Mouse (Mus musculus) heart, embryonic 11.5 days (tissue): ENCODE measurements at regions not wholly inside any gene's neighbourhood (a gene's known extent, or its start where the extent isn't known, plus 50 kb on each side); places are given as distances from the start of the nearest gene placed in this dataset.

ENCODE experiments used
- ATAC-seq: fragments of 200-750 bp; cut with Nextera tagmentation; replicated peaks from 2 replicates; pipeline ENCODE4 v1.8.0; 2017; ENCODE audit warnings: moderate library complexity; ENCODE audit not compliant: insufficient number of reproducible peaks, low FRiP score, low TSS enrichment
- H3K27ac ChIP-seq: fragments of 300-500 bp; sonication (generic); 2 replicates; pipeline ENCODE4 v1.5.1; 2014; ENCODE audit warnings: mild to moderate bottlenecking, low read depth, low read length
- H3K27me3 ChIP-seq: fragments of 300-500 bp; sonication (generic); 2 replicates; pipeline ENCODE4 v1.6.1; 2014; ENCODE audit warnings: mild to moderate bottlenecking, low read length, mixed read lengths; ENCODE audit not compliant: control insufficient read depth, insufficient read depth
- H3K36me3 ChIP-seq: fragments of 300-500 bp; sonication (generic); 2 replicates; pipeline ENCODE4 v1.6.1; 2014; ENCODE audit warnings: mild to moderate bottlenecking, low read length, moderate library complexity, mixed read lengths; ENCODE audit not compliant: control insufficient read depth, insufficient read depth
- H3K4me1 ChIP-seq: fragments of 300-500 bp; sonication (generic); 2 replicates; pipeline ENCODE4 v1.6.1; 2014; ENCODE audit warnings: low read length; ENCODE audit not compliant: control insufficient read depth, insufficient read depth
- H3K4me2 ChIP-seq: fragments of 300-500 bp; sonication (generic); 2 replicates; pipeline ENCODE4 v1.6.1; 2014; ENCODE audit warnings: mild to moderate bottlenecking, moderate library complexity
- H3K4me3 ChIP-seq: fragments of 300-500 bp; sonication (generic); 2 replicates; pipeline ENCODE4 v1.5.1; 2014; ENCODE audit warnings: low read depth, low read length
- H3K9ac ChIP-seq: fragments of 300-500 bp; sonication (generic); 2 replicates; pipeline ENCODE4 v1.6.1; 2014; ENCODE audit warnings: mild to moderate bottlenecking, low read depth, low read length, moderate library complexity
- H3K9me3 ChIP-seq: fragments of 300-500 bp; sonication (generic); replicated peaks from 2 replicates; pipeline ENCODE4 v1.6.1; 2016; ENCODE audit warnings: low read length; ENCODE audit not compliant: control insufficient read depth
- WGBS: fragments of 180-500 bp; shearing (Covaris S2); extraction: QIAGEN DNeasy Blood & Tissue Kit; methylation state at CpG from one replicate; pipeline ENCODE4 v1.1.7; 2014; ENCODE audit not compliant: insufficient replicate concordance; 5-methylcytosine and 5-hydroxymethylcytosine counted together

GRCm38 (mm10) chr2:170266407-170267101, 118.7 kb upstream of the Zfp217 start:
- no peaks in the 10 kb centered on the region for H3K27me3 ChIP-seq
- ATAC-seq = no peak
- H3K27ac ChIP-seq = no peak overlapping the region
- H3K4me2 ChIP-seq = peak overlapping the region; percentile 61
- no peaks in the 10 kb centered on the region; the same call in 1 of the 2 replicates for H3K9me3 ChIP-seq
- H3K9ac ChIP-seq = peak overlapping the region; percentile 52; the same call in 1 of the 2 replicates
- peaks cover 14% of the 10 kb centered on the region for H3K4me1 ChIP-seq
- no peaks in the 10 kb centered on the region for H3K36me3 ChIP-seq
- peak overlapping the region; percentile 27 for H3K4me3 ChIP-seq
- WGBS = 24% methylated on average over 16 of the region's 16 CpGs

GRCm38 (mm10) chr2:170263594-170263993, 115.7 kb upstream of the Zfp217 start:
- WGBS = 45% methylated on average over 4 of the region's 4 CpGs
- no peak overlapping the region for H3K4me2 ChIP-seq
- no peak overlapping the region for H3K4me3 ChIP-seq
- ATAC-seq = no peak
- H3K9ac ChIP-seq = no peak overlapping the region
- no peaks in the 10 kb centered on the region for H3K9me3 ChIP-seq
- no peak overlapping the region for H3K27ac ChIP-seq
- H3K36me3 ChIP-seq = no peaks in the 10 kb centered on the region
- no peaks in the 10 kb centered on the region for H3K27me3 ChIP-seq
- H3K4me1 ChIP-seq = peaks cover 16% of the 10 kb centered on the region

- no peaks in the 10 kb centered on the region for H3K36me3 ChIP-seq
- no peak overlapping the region for H3K9ac ChIP-seq
- H3K27ac ChIP-seq = no peak overlapping the region
- no peak overlapping the region for H3K4me2 ChIP-seq
- WGBS = 89% methylated on average over 2 of the region's 2 CpGs
- H3K27me3 ChIP-seq = no peaks in the 10 kb centered on the region
- H3K4me3 ChIP-seq = no peak overlapping the region
- H3K4me1 ChIP-seq = peaks cover 8% of the 10 kb centered on the region
- no peaks in the 10 kb centered on the region for H3K9me3 ChIP-seq
- no peak for ATAC-seq
Observed at GRCm38 (mm10) chr2:170261191-170261590, 113.3 kb upstream of the Zfp217 start.

- Histone ChIP-seq H3K9ac (no peak overlapping the region), H3K9me3 (no peaks in the 10 kb centered on the region), H3K36me3 (no peaks in the 10 kb centered on the region), H3K4me1 (peaks cover 8% of the 10 kb centered on the region), H3K27ac (no peak overlapping the region), H3K27me3 (no peaks in the 10 kb centered on the region), H3K4me2 (no peak overlapping the region), H3K4me3 (no peak overlapping the region)
- 82% methylated on average over 10 of the region's 10 CpGs for WGBS
- no peak for ATAC-seq
Observed at GRCm38 (mm10) chr2:170259662-170260457, 112.0 kb upstream of the Zfp217 start.

- WGBS = 52% methylated on average over 13 of the region's 13 CpGs
- H3K4me2 ChIP-seq = no peak overlapping the region
- H3K36me3 ChIP-seq = no peaks in the 10 kb centered on the region
- no peak overlapping the region for H3K9ac ChIP-seq
- H3K27me3 ChIP-seq = no peaks in the 10 kb centered on the region
- no peak overlapping the region for H3K4me3 ChIP-seq
- ATAC-seq = no peak
- H3K9me3 ChIP-seq = no peaks in the 10 kb centered on the region
- no peak overlapping the region for H3K27ac ChIP-seq
- peaks cover 6% of the 10 kb centered on the region for H3K4me1 ChIP-seq
Observed at GRCm38 (mm10) chr2:170258367-170258766, 110.5 kb upstream of the Zfp217 start.

- ATAC-seq = no peak
- no peaks in the 10 kb centered on the region for H3K9me3 ChIP-seq
- no peak overlapping the region for H3K4me3 ChIP-seq
- H3K9ac ChIP-seq = no peak overlapping the region
- WGBS = 82% methylated on average over 5 of the region's 5 CpGs
- H3K4me1 ChIP-seq = peaks cover 3% of the 10 kb centered on the region; the same call in 1 of the 2 replicates
- no peak overlapping the region for H3K4me2 ChIP-seq
- H3K27ac ChIP-seq = no peak overlapping the region
- H3K27me3 ChIP-seq = no peaks in the 10 kb centered on the region
- no peaks in the 10 kb centered on the region for H3K36me3 ChIP-seq
Observed at GRCm38 (mm10) chr2:170257671-170258235, 109.8 kb upstream of the Zfp217 start.

GRCm38 (mm10) chr2:170255997-170256396, 108.1 kb upstream of the Zfp217 start:
- Histone ChIP-seq H3K4me3 (no peak overlapping the region), H3K27me3 (no peaks in the 10 kb centered on the region), H3K4me1 (peaks cover 3% of the 10 kb centered on the region; the same call in 1 of the 2 replicates), H3K27ac (no peak overlapping the region), H3K9ac (no peak overlapping the region), H3K36me3 (no peaks in the 10 kb centered on the region), H3K4me2 (no peak overlapping the region), H3K9me3 (no peaks in the 10 kb centered on the region)
- no peak for ATAC-seq
- 88% methylated on average over 5 of the region's 5 CpGs for WGBS

GRCm38 (mm10) chr2:170255533-170255932, 107.6 kb upstream of the Zfp217 start:
- ATAC-seq = no peak
- no peak overlapping the region for H3K4me3 ChIP-seq
- H3K9ac ChIP-seq = no peak overlapping the region
- no peaks in the 10 kb centered on the region for H3K27me3 ChIP-seq
- no peak overlapping the region for H3K27ac ChIP-seq
- no peak overlapping the region for H3K4me2 ChIP-seq
- WGBS = 85% methylated on average over 2 of the region's 2 CpGs
- H3K9me3 ChIP-seq = no peaks in the 10 kb centered on the region
- H3K36me3 ChIP-seq = no peaks in the 10 kb centered on the region
- peaks cover 3% of the 10 kb centered on the region; the same call in 1 of the 2 replicates for H3K4me1 ChIP-seq
